Mouse (Mus musculus) thymus, postnatal 10 days (tissue): ENCODE results near the gene 4930503B20Rik.

Experiments used
- DNase-seq, 2 experiments: peaks; one replicate each; pipeline ENCODE4 v3.0.0; 2021; ENCODE audit warnings: low spot score in 2 of 2

Gene 4930503B20Rik

DNA sequence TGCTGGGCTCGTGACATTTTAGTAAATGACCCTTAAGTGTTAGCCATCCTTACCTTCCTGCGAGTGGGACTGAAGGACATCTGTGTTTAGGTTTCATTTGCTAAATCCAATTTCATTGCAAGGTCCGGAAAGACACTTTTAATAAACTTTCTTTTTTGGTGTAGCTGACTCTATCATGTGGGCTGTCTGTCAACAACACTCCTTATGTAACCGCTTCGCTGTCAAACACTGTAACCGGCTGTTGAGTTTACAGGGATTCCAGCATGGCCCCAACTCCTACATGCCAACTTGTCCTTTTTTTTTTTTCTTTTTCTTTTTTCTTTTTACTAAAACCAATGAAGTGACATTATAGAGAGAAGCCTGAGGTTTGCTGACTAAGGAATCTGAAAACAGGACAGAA is 52.7 kb downstream of the 4930503B20Rik start:
- DNase-seq: no peak

DNA sequence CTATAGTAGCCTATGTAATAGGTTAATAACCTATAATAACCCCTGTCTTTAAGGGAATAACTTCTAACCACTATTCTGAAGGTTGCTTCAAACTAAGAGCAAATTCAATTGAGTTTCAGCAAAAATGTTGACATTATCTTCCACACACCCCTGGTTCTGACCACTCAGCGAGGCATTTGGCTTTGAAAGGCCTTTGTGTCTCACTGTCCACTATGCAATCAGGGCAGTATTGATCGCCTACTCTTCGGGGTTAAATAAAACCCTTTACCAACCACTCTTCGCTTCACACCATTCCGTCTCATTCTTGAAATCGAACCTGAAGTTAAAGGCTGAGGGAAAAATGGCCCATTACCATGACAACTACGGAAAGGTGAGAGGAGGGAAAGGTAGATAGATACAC is 54.3 kb downstream of the 4930503B20Rik start:
- no peak for DNase-seq

DNA sequence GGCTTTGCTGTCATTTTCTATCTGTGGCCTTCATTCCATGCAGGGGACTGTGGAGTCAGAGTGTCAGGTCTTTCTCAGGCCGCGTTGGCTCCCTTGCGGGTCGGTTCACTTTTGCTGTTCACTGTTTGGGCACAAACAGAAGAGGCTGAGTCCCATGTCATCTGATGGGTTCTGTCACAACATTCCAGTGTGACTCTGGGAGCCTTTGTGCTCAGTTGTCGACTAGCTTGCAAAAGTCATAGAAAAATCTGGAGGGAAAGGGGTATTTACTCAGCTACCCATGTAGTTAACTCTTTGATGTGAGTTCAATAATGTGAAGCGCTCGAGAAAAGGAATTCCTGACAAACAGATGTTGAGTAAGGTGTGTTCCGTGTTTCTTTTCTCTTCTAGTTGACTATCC is 54.7 kb downstream of the 4930503B20Rik start:
- DNase-seq: no peak

DNA sequence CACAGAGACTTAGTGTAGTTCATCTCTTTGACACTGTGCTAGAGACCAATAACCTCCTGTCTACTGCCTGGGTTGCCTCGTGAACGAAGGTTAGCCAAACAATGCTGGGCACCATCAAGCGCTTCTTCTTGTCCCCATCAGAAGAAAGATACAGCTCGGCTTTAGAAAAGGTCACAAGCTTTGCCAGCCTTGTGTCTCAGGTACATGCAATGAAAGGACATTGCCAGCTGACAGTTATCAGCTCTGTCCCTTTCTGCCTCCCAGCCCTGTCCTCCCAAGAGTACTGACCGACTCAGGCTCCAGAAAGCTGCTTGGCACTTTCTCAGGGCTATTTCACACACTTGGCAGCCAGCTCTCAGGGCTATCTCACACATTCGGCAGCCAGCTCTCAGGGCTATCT is 55.7 kb downstream of the 4930503B20Rik start:
- no peak for DNase-seq
